Mouse (Mus musculus) stomach, embryonic 16.5 days (tissue): ENCODE data around the gene Trim2. TPM values are rescaled to one million over a fixed set of nuclear protein-coding genes. Genes with fewer than 3 reads are reported as not detected.

Source experiments
- ATAC-seq: fragments of 200-750 bp; cut with Nextera tagmentation; 2 replicates; pipeline ENCODE4 v1.8.0; 2017; ENCODE audit warnings: moderate number of reproducible peaks, moderate TSS enrichment; ENCODE audit not compliant: insufficient read depth, low FRiP score
- H3K27ac ChIP-seq: fragments of 300-500 bp; sonication (generic); 2 replicates; pipeline ENCODE4 v1.5.1; 2014; ENCODE audit warnings: low read length
- H3K27me3 ChIP-seq: fragments of 300-500 bp; sonication (generic); 2 replicates; pipeline ENCODE4 v1.6.1; 2014; ENCODE audit warnings: low read length, control low read depth, mixed read lengths; ENCODE audit not compliant: control insufficient read depth, insufficient read depth
- H3K36me3 ChIP-seq: fragments of 300-500 bp; sonication (generic); 2 replicates; pipeline ENCODE4 v1.6.1; 2014; ENCODE audit warnings: low read length; ENCODE audit not compliant: control insufficient read depth, insufficient read depth
- H3K4me1 ChIP-seq: fragments of 300-500 bp; sonication (generic); 2 replicates; pipeline ENCODE4 v1.6.1; 2014; ENCODE audit warnings: low read length, control low read depth, mixed read lengths; ENCODE audit not compliant: control insufficient read depth, insufficient read depth
- H3K4me2 ChIP-seq: fragments of 300-500 bp; sonication (generic); 2 replicates; pipeline ENCODE4 v1.6.1; 2014; ENCODE audit warnings: low read depth, low read length, mixed read lengths
- H3K4me3 ChIP-seq: fragments of 300-500 bp; sonication (generic); replicated peaks from 2 replicates; pipeline ENCODE4 v1.5.1; 2014; ENCODE audit warnings: mild to moderate bottlenecking, low read length
- H3K9ac ChIP-seq: fragments of 300-500 bp; sonication (generic); 2 replicates; pipeline ENCODE4 v1.6.1; 2014; ENCODE audit warnings: low read length
- H3K9me3 ChIP-seq: fragments of 300-500 bp; sonication (generic); replicated peaks from 2 replicates; pipeline ENCODE4 v1.6.1; 2016; ENCODE audit warnings: low read length, control low read depth; ENCODE audit not compliant: control insufficient read depth
- WGBS: fragments of 180-500 bp; shearing (Covaris S2); extraction: QIAGEN DNeasy Blood & Tissue Kit; methylation state at CpG from one replicate; pipeline ENCODE4 v1.1.7; 2014; 5-methylcytosine and 5-hydroxymethylcytosine counted together
- polyA plus RNA-seq: library from polyadenylated mRNA; unstranded; fragments of >200 nt; fragmentation: Nextera tagmentation; extraction: Ambion mirVana; gene quantifications from 2 replicates; pipeline ENCODE4 v1.2.1, GENCODE M21; 2015

Trim2 gene
- polyA plus RNA-seq, 1 experiment from 2014 or later = 33.4 TPM

GRCm38 (mm10) chr3:84149831-84150230, 156.8 kb downstream of the Trim2 start:
- H3K27ac ChIP-seq = no peak overlapping the region
- no peak for ATAC-seq
- H3K9me3 ChIP-seq = no peaks in the 10 kb centered on the region; the same call in 1 of the 2 replicates
- H3K27me3 ChIP-seq = no peaks in the 10 kb centered on the region
- 97% methylated on average over 3 of the region's 3 CpGs for WGBS
- H3K36me3 ChIP-seq = no peaks in the 10 kb centered on the region
- no peak overlapping the region for H3K9ac ChIP-seq
- no peak overlapping the region for H3K4me2 ChIP-seq
- no peak overlapping the region for H3K4me3 ChIP-seq
- peaks cover 4% of the 10 kb centered on the region for H3K4me1 ChIP-seq

GRCm38 (mm10) chr3:84140947-84141346, 165.7 kb downstream of the Trim2 start:
- Histone ChIP-seq H3K4me3 (no peak overlapping the region), H3K36me3 (no peaks in the 10 kb centered on the region), H3K9ac (no peak overlapping the region), H3K4me2 (no peak overlapping the region), H3K9me3 (0 out of 2 replicates have a peak, but pooled peaks cover 3% of the 10 kb centered on the region), H3K4me1 (no peaks in the 10 kb centered on the region), H3K27ac (no peak overlapping the region), H3K27me3 (no peaks in the 10 kb centered on the region)
- no peak for ATAC-seq
- WGBS = 59% methylated on average over 7 of the region's 7 CpGs

- Histone ChIP-seq H3K9me3 (0 out of 2 replicates have a peak, but pooled peaks cover 3% of the 10 kb centered on the region), H3K36me3 (no peaks in the 10 kb centered on the region), H3K27me3 (no peaks in the 10 kb centered on the region), H3K4me3 (no peak overlapping the region), H3K27ac (no peak overlapping the region), H3K4me1 (no peaks in the 10 kb centered on the region), H3K9ac (no peak overlapping the region), H3K4me2 (no peak overlapping the region)
- 76% methylated on average over 7 of the region's 7 CpGs for whole genome bisulfite sequencing
- no peak for ATAC-seq
Measured at GRCm38 (mm10) chr3:84136509-84136908, 170.2 kb downstream of the Trim2 start.

GRCm38 (mm10) chr3:84135933-84136332, 170.7 kb downstream of the Trim2 start:
- 54% methylated on average over 6 of the region's 6 CpGs for WGBS
- Histone ChIP-seq H3K4me2 (0 out of 2 replicates have a peak overlapping the region, but pooled peaks have one; percentile 25), H3K9ac (no peak overlapping the region), H3K9me3 (0 out of 2 replicates have a peak, but pooled peaks cover 3% of the 10 kb centered on the region), H3K27ac (no peak overlapping the region), H3K4me1 (no peaks in the 10 kb centered on the region), H3K27me3 (no peaks in the 10 kb centered on the region), H3K36me3 (no peaks in the 10 kb centered on the region), H3K4me3 (no peak overlapping the region)
- ATAC-seq = no peak

- Histone ChIP-seq H3K4me3 (no peak overlapping the region), H3K9me3 (0 out of 2 replicates have a peak, but pooled peaks cover 3% of the 10 kb centered on the region), H3K27ac (no peak overlapping the region), H3K4me1 (no peaks in the 10 kb centered on the region), H3K4me2 (peak overlapping the region; percentile 25; the same call in 1 of the 2 replicates), H3K36me3 (no peaks in the 10 kb centered on the region), H3K9ac (no peak overlapping the region), H3K27me3 (no peaks in the 10 kb centered on the region)
- ATAC-seq = peak; percentile 89; the same call in 1 of the 2 replicates
- 33% methylated on average over 9 of the region's 9 CpGs for WGBS
Measured at GRCm38 (mm10) chr3:84135387-84135786, 171.3 kb downstream of the Trim2 start.

GRCm38 (mm10) chr3:84131369-84131768, 175.3 kb downstream of the Trim2 start:
- ATAC-seq = 0 out of 2 replicates have a peak, but pooled peaks have one; percentile 22
- Histone ChIP-seq H3K27ac (no peak overlapping the region), H3K4me2 (no peak overlapping the region), H3K9ac (no peak overlapping the region), H3K27me3 (no peaks in the 10 kb centered on the region), H3K4me1 (no peaks in the 10 kb centered on the region; the same call in 1 of the 2 replicates), H3K9me3 (no peaks in the 10 kb centered on the region), H3K36me3 (no peaks in the 10 kb centered on the region), H3K4me3 (no peak overlapping the region)
- WGBS = 78% methylated on average over 3 of the region's 3 CpGs

GRCm38 (mm10) chr3:84130776-84131175, 175.9 kb downstream of the Trim2 start:
- Histone ChIP-seq H3K4me1 (peaks cover 3% of the 10 kb centered on the region; the same call in 1 of the 2 replicates), H3K9me3 (no peaks in the 10 kb centered on the region), H3K9ac (no peak overlapping the region), H3K4me2 (no peak overlapping the region), H3K27ac (no peak overlapping the region), H3K36me3 (no peaks in the 10 kb centered on the region), H3K4me3 (no peak overlapping the region), H3K27me3 (no peaks in the 10 kb centered on the region)
- ATAC-seq = no peak
- WGBS = 46% methylated on average over 5 of the region's 5 CpGs

GRCm38 (mm10) chr3:84128871-84129870, 177.5 kb downstream of the Trim2 start:
- no peak overlapping the region for H3K4me3 ChIP-seq
- peaks cover 5% of the 10 kb centered on the region; the same call in 1 of the 2 replicates for H3K4me1 ChIP-seq
- H3K9me3 ChIP-seq = no peaks in the 10 kb centered on the region
- H3K4me2 ChIP-seq = no peak overlapping the region
- no peak overlapping the region for H3K9ac ChIP-seq
- no peaks in the 10 kb centered on the region for H3K36me3 ChIP-seq
- no peaks in the 10 kb centered on the region for H3K27me3 ChIP-seq
- peak; percentile 54 for ATAC-seq
- H3K27ac ChIP-seq = no peak overlapping the region
- 52% methylated on average over 11 of the region's 11 CpGs for WGBS

- H3K27ac ChIP-seq = no peak overlapping the region
- H3K4me1 ChIP-seq = peaks cover 5% of the 10 kb centered on the region; the same call in 1 of the 2 replicates
- H3K9ac ChIP-seq = no peak overlapping the region
- no peaks in the 10 kb centered on the region for H3K9me3 ChIP-seq
- H3K36me3 ChIP-seq = no peaks in the 10 kb centered on the region
- WGBS = 69% methylated on average over 2 of the region's 2 CpGs
- ATAC-seq = no peak
- no peak overlapping the region for H3K4me3 ChIP-seq
- no peak overlapping the region for H3K4me2 ChIP-seq
- no peaks in the 10 kb centered on the region for H3K27me3 ChIP-seq
Measured at GRCm38 (mm10) chr3:84127431-84127830, 179.2 kb downstream of the Trim2 start.
